Mouse (Mus musculus) kidney, embryonic 15.5 days (tissue): ENCODE measurements at regions not wholly inside any gene's neighbourhood (a gene's known extent, or its start where the extent isn't known, plus 50 kb on each side); places are given as distances from the start of the nearest gene placed in this dataset.

Source experiments
- ATAC-seq: fragments of 200-750 bp; cut with Nextera tagmentation; replicated peaks from 2 replicates; pipeline ENCODE4 v1.8.0; 2017; ENCODE audit warnings: moderate TSS enrichment; ENCODE audit not compliant: low FRiP score
- H3K27ac ChIP-seq: fragments of 300-500 bp; sonication (generic); 2 replicates; pipeline ENCODE4 v1.5.1; 2015; ENCODE audit warnings: mild to moderate bottlenecking, inconsistent platforms
- H3K27me3 ChIP-seq: fragments of 300-500 bp; sonication (generic); 2 replicates; pipeline ENCODE4 v1.6.1; 2015; ENCODE audit warnings: inconsistent platforms
- H3K36me3 ChIP-seq: fragments of 300-500 bp; sonication (generic); 2 replicates; pipeline ENCODE4 v1.6.1; 2015; ENCODE audit warnings: inconsistent platforms
- H3K4me1 ChIP-seq: fragments of 300-500 bp; sonication (generic); 2 replicates; pipeline ENCODE4 v1.6.1; 2015; ENCODE audit warnings: inconsistent platforms
- H3K4me2 ChIP-seq: fragments of 300-500 bp; sonication (generic); 2 replicates; pipeline ENCODE4 v1.6.1; 2015; ENCODE audit warnings: moderate library complexity, mild to moderate bottlenecking, inconsistent platforms
- H3K4me3 ChIP-seq: fragments of 300-500 bp; sonication (generic); replicated peaks from 2 replicates; pipeline ENCODE4 v1.5.1; 2015; ENCODE audit warnings: mild to moderate bottlenecking, inconsistent platforms
- H3K9ac ChIP-seq: fragments of 300-500 bp; sonication (generic); 2 replicates; pipeline ENCODE4 v1.6.1; 2015; ENCODE audit warnings: mild to moderate bottlenecking, inconsistent platforms
- H3K9me3 ChIP-seq: fragments of 300-500 bp; sonication (generic); replicated peaks from 2 replicates; pipeline ENCODE4 v1.6.1; 2016; ENCODE audit warnings: inconsistent platforms
- WGBS: fragments of 180-500 bp; shearing (Covaris S2); methylation state at CpG from one replicate; pipeline ENCODE4 v1.1.7; 2015; ENCODE audit warnings: mixed read lengths; 5-methylcytosine and 5-hydroxymethylcytosine counted together

GRCm38 (mm10) chr17:62546286-62546685, 334.8 kb downstream of the Efna5 start:
- WGBS, result 84% methylated on average over 7 of the region's 7 CpGs
- no peaks in the 10 kb centered on the region for H3K9me3 ChIP-seq
- no peaks in the 10 kb centered on the region for H3K36me3 ChIP-seq
- H3K4me2 ChIP-seq, result no peak overlapping the region
- H3K27ac ChIP-seq, result no peak overlapping the region
- no peak overlapping the region for H3K4me3 ChIP-seq
- H3K4me1 ChIP-seq, result no peaks in the 10 kb centered on the region
- no peaks in the 10 kb centered on the region for H3K27me3 ChIP-seq
- ATAC-seq, result no peak
- H3K9ac ChIP-seq, result no peak overlapping the region

- H3K4me1 ChIP-seq, result no peaks in the 10 kb centered on the region
- WGBS, result 74% methylated on average over 9 of the region's 9 CpGs
- no peak overlapping the region for H3K9ac ChIP-seq
- H3K9me3 ChIP-seq, result no peaks in the 10 kb centered on the region
- no peaks in the 10 kb centered on the region for H3K36me3 ChIP-seq
- no peak for ATAC-seq
- H3K27ac ChIP-seq, result no peak overlapping the region
- H3K27me3 ChIP-seq, result no peaks in the 10 kb centered on the region
- no peak overlapping the region for H3K4me3 ChIP-seq
- H3K4me2 ChIP-seq, result no peak overlapping the region
Observed at GRCm38 (mm10) chr17:62545330-62545729, 335.8 kb downstream of the Efna5 start.

- Histone ChIP-seq H3K27ac (no peak overlapping the region), H3K4me2 (no peak overlapping the region), H3K4me3 (no peak overlapping the region), H3K9ac (no peak overlapping the region), H3K36me3 (no peaks in the 10 kb centered on the region), H3K27me3 (no peaks in the 10 kb centered on the region), H3K9me3 (no peaks in the 10 kb centered on the region), H3K4me1 (no peaks in the 10 kb centered on the region)
- ATAC-seq, result no peak
- whole genome bisulfite sequencing, result 77% methylated on average over 18 of the region's 18 CpGs
Observed at GRCm38 (mm10) chr17:62543056-62543975, 337.8 kb downstream of the Efna5 start.

- no peaks in the 10 kb centered on the region for H3K4me1 ChIP-seq
- H3K36me3 ChIP-seq, result no peaks in the 10 kb centered on the region
- H3K9me3 ChIP-seq, result no peaks in the 10 kb centered on the region
- no peak overlapping the region for H3K9ac ChIP-seq
- H3K4me2 ChIP-seq, result no peak overlapping the region
- H3K4me3 ChIP-seq, result no peak overlapping the region
- ATAC-seq, result no peak
- no peaks in the 10 kb centered on the region for H3K27me3 ChIP-seq
- no peak overlapping the region for H3K27ac ChIP-seq
- 72% methylated on average over 2 of the region's 2 CpGs for WGBS
Observed at GRCm38 (mm10) chr17:62529911-62530310, 351.2 kb downstream of the Efna5 start.

- Histone ChIP-seq H3K27ac (no peak overlapping the region), H3K9me3 (no peaks in the 10 kb centered on the region), H3K27me3 (no peaks in the 10 kb centered on the region), H3K4me2 (no peak overlapping the region), H3K36me3 (no peaks in the 10 kb centered on the region), H3K9ac (no peak overlapping the region), H3K4me1 (no peaks in the 10 kb centered on the region), H3K4me3 (no peak overlapping the region)
- WGBS, result 89% methylated on average over 2 of the region's 2 CpGs
- no peak for ATAC-seq
Observed at GRCm38 (mm10) chr17:62527556-62527955, 353.6 kb downstream of the Efna5 start.

GRCm38 (mm10) chr17:62513635-62514034, 367.5 kb downstream of the Efna5 start:
- H3K36me3 ChIP-seq, result no peaks in the 10 kb centered on the region
- no peaks in the 10 kb centered on the region for H3K27me3 ChIP-seq
- H3K4me1 ChIP-seq, result peaks cover 15% of the 10 kb centered on the region
- H3K4me2 ChIP-seq, result no peak overlapping the region
- peak; percentile 77 for ATAC-seq
- H3K9ac ChIP-seq, result no peak overlapping the region
- no peaks in the 10 kb centered on the region for H3K9me3 ChIP-seq
- WGBS, result 19% methylated on average over 3 of the region's 3 CpGs
- H3K4me3 ChIP-seq, result no peak overlapping the region
- no peak overlapping the region for H3K27ac ChIP-seq

GRCm38 (mm10) chr17:62510184-62510583, 370.9 kb downstream of the Efna5 start:
- H3K9me3 ChIP-seq, result no peaks in the 10 kb centered on the region
- no peak overlapping the region for H3K9ac ChIP-seq
- ATAC-seq, result no peak
- peaks cover 15% of the 10 kb centered on the region for H3K4me1 ChIP-seq
- no peak overlapping the region for H3K4me3 ChIP-seq
- WGBS, result 86% methylated on average over 4 of the region's 4 CpGs
- H3K27me3 ChIP-seq, result no peaks in the 10 kb centered on the region
- no peak overlapping the region for H3K27ac ChIP-seq
- H3K4me2 ChIP-seq, result no peak overlapping the region
- no peaks in the 10 kb centered on the region for H3K36me3 ChIP-seq

- WGBS, result 84% methylated on average over 13 of the region's 13 CpGs
Observed at GRCm38 (mm10) chr17:62507766-62508485, 373.2 kb downstream of the Efna5 start.

GRCm38 (mm10) chr17:62504691-62505090, 376.4 kb downstream of the Efna5 start:
- Histone ChIP-seq H3K4me2 (no peak overlapping the region), H3K9me3 (no peaks in the 10 kb centered on the region), H3K4me3 (no peak overlapping the region), H3K4me1 (no peaks in the 10 kb centered on the region), H3K36me3 (no peaks in the 10 kb centered on the region), H3K9ac (no peak overlapping the region), H3K27ac (no peak overlapping the region), H3K27me3 (no peaks in the 10 kb centered on the region)
- ATAC-seq, result no peak
- 47% methylated on average over 6 of the region's 6 CpGs for WGBS

More at GRCm38 (mm10) chr17:62507766-62508485, 373.2 kb downstream of the Efna5 start:
- Histone ChIP-seq H3K4me3 (no peak overlapping the region), H3K27me3 (no peaks in the 10 kb centered on the region), H3K27ac (no peak overlapping the region), H3K4me2 (no peak overlapping the region), H3K9ac (no peak overlapping the region), H3K36me3 (no peaks in the 10 kb centered on the region), H3K4me1 (peaks cover 12% of the 10 kb centered on the region), H3K9me3 (no peaks in the 10 kb centered on the region)
- ATAC-seq, result no peak

- ATAC-seq, result no peak
- no peaks in the 10 kb centered on the region for H3K27me3 ChIP-seq
- 78% methylated on average over 5 of the region's 5 CpGs for WGBS
- H3K4me3 ChIP-seq, result no peak overlapping the region
- no peaks in the 10 kb centered on the region for H3K9me3 ChIP-seq
- H3K9ac ChIP-seq, result no peak overlapping the region
- H3K4me1 ChIP-seq, result no peaks in the 10 kb centered on the region
- H3K27ac ChIP-seq, result no peak overlapping the region
- H3K36me3 ChIP-seq, result no peaks in the 10 kb centered on the region
- H3K4me2 ChIP-seq, result no peak overlapping the region
Observed at GRCm38 (mm10) chr17:62470739-62471138, 410.4 kb downstream of the Efna5 start.

GRCm38 (mm10) chr17:62469367-62469766, 411.8 kb downstream of the Efna5 start:
- Histone ChIP-seq H3K27ac (no peak overlapping the region), H3K36me3 (no peaks in the 10 kb centered on the region), H3K9ac (no peak overlapping the region), H3K27me3 (no peaks in the 10 kb centered on the region), H3K4me2 (no peak overlapping the region), H3K4me1 (no peaks in the 10 kb centered on the region), H3K9me3 (no peaks in the 10 kb centered on the region), H3K4me3 (no peak overlapping the region)
- 88% methylated on average over 1 of the region's 1 CpGs for WGBS
- no peak for ATAC-seq

GRCm38 (mm10) chr17:62468859-62469258, 412.3 kb downstream of the Efna5 start:
- Histone ChIP-seq H3K9ac (no peak overlapping the region), H3K4me1 (0 out of 2 replicates have a peak, but pooled peaks cover 1% of the 10 kb centered on the region), H3K9me3 (no peaks in the 10 kb centered on the region), H3K36me3 (no peaks in the 10 kb centered on the region), H3K4me3 (no peak overlapping the region), H3K27me3 (no peaks in the 10 kb centered on the region), H3K27ac (no peak overlapping the region), H3K4me2 (no peak overlapping the region)
- 76% methylated on average over 7 of the region's 7 CpGs for WGBS
- ATAC-seq, result no peak
